Mouse (Mus musculus): Measurements from ENCODE around the gene Tcf25.

DNA sequence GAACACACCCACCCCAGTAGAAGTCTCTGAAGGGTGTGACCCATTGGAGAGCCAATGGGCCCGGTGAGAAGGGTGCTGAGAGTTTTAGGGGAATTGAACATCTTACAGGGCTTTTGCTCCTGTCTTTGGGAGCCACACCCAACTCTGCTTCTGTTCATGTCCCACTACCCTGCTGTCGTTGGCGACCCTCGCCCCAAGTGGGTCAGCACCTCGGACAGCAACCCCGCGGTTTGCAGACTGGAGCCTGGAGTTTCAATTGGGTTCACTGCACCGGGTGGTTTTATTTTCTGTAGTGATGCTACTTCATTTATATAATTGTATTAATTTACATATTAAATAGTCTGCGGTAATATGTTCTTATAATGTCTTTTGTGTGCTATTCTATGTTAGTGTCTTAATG is 40.7 kb downstream of the Tcf25 start:
- TF ChIP-seq TAL1 (IDR thresholded peaks at IDR 0.05; ENCODE audit: low read length) = no peak
- no peak for TF ChIP-seq GATA1 (IDR thresholded peaks at IDR 0.05; ENCODE audit: low read length)

Measured in erythroblast, embryonic 14.5 days (primary cell).